Mouse (Mus musculus) hindbrain, embryonic 10.5 days (tissue): ENCODE results near the gene Orc4. TPM values are rescaled to one million over a fixed set of nuclear protein-coding genes. Genes with fewer than 3 reads are reported as not detected.
A peak's percentile ranks its signal among the peaks of the same experiment; 100 is the strongest.

Experiments used
- DNase-seq: peaks from one replicate; pipeline ENCODE4 v3.0.0-alpha.2; 2017; ENCODE audit warnings: low spot score
- H3K27ac ChIP-seq: fragments of 300-500 bp; sonication (generic); 2 replicates; pipeline ENCODE4 v1.5.1; 2016; ENCODE audit warnings: mild to moderate bottlenecking, moderate library complexity
- H3K27me3 ChIP-seq: fragments of 300-500 bp; sonication (generic); 2 replicates; pipeline ENCODE4 v1.6.1; 2016; ENCODE audit warnings: mild to moderate bottlenecking; ENCODE audit not compliant: poor library complexity, insufficient read depth, severe bottlenecking
- H3K36me3 ChIP-seq: fragments of 300-500 bp; sonication (generic); 2 replicates; pipeline ENCODE4 v1.6.1; 2016; ENCODE audit warnings: mild to moderate bottlenecking, moderate library complexity
- H3K4me1 ChIP-seq: fragments of 300-500 bp; sonication (generic); replicated peaks from 2 replicates; pipeline ENCODE4 v1.6.1; 2016; ENCODE audit warnings: mild to moderate bottlenecking
- H3K4me3 ChIP-seq: fragments of 300-500 bp; sonication (generic); 2 replicates; pipeline ENCODE4 v1.5.1; 2016; ENCODE audit warnings: mild to moderate bottlenecking, moderate library complexity
- H3K9me3 ChIP-seq: fragments of 300-500 bp; sonication (generic); 2 replicates; pipeline ENCODE4 v1.6.1; 2016; ENCODE audit warnings: mild to moderate bottlenecking, moderate library complexity
- WGBS: fragments of 180-500 bp; shearing (Covaris S2); methylation state at CpG from one replicate; pipeline ENCODE4 v1.1.7; 2016; 5-methylcytosine and 5-hydroxymethylcytosine counted together
- polyA plus RNA-seq: library from polyadenylated mRNA; unstranded; fragments of >200 nt; fragmentation: Nextera tagmentation; extraction: Ambion mirVana; gene quantifications from 2 replicates; pipeline ENCODE4 v1.2.1, GENCODE M21; 2016

Gene Orc4
- polyA plus RNA-seq = 104 and 113 TPM in 2 replicates

DNA sequence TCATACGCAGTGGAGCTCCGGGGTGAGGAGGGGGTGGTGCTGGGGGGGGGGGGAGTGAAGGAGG is at the start of gene Orc4:
Orc4 (minus strand) TSS at position 26 of the 64 bp plus-strand sequence.
- H3K36me3 ChIP-seq = no peaks in the 10 kb centered on the region
- no peak for DNase-seq
- 0% methylated on average over 2 of the region's 2 CpGs for WGBS

DNA sequence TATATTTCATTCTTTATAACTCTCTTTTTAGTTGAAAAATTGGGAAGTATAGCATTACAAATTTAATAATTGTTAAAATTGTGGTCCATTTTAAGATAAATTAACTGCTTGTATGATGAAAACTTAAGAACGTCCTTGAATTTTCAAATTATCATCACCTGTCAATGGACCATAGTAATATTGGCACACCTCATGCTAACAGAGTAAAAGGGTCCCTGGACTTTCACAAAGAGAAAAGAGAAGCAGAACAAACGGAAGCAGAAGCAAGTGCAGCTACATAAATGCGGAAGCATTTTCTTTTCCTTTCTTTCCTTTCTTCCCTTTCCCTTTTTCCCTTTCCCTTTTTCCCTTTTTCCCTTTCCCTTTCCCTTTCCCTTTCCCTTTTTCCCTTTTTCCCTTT is 40.2 kb upstream of the Orc4 start:
- no peak for DNase-seq
- H3K27me3 ChIP-seq = no peaks in the 10 kb centered on the region
- H3K27ac ChIP-seq = no peak overlapping the region
- no peaks in the 10 kb centered on the region for H3K9me3 ChIP-seq
- no peaks in the 10 kb centered on the region for H3K4me1 ChIP-seq
- peaks cover 11% of the 10 kb centered on the region; the same call in 1 of the 2 replicates for H3K36me3 ChIP-seq
- WGBS = 92% methylated on average over 3 of the region's 3 CpGs
- H3K4me3 ChIP-seq = no peak overlapping the region

More for the DNA sequence above, at the start of gene Orc4:
- peaks cover 15% of the 10 kb centered on the region for H3K4me1 ChIP-seq
- no peaks in the 10 kb centered on the region for H3K27me3 ChIP-seq
- H3K9me3 ChIP-seq = no peaks in the 10 kb centered on the region
- peak within 1 kb of the TSS; percentile 92 for H3K4me3 ChIP-seq
- H3K27ac ChIP-seq = peak within 1 kb of the TSS; percentile 96

DNA sequence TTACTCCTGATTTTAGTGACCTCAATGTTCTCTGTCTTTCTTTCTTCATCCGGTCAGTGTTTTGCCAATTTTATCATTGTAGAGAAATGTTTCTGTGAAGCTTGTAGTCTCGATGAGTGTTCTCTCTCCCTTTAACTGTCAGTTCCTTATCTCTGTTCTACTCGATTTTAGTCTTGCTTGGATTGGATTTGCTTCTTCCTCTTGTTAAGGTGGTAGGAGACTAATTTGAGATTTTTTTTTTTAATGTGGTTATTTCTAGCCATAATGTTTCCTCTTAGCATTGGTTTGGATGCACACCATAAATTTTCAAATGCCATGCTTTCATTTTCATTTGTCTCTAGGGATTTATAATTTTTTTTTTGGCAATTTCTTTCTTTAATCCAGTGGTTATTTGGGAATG is 28.8 kb upstream of the Orc4 start:
- Histone ChIP-seq H3K27me3 (no peaks in the 10 kb centered on the region), H3K9me3 (no peaks in the 10 kb centered on the region), H3K27ac (no peak overlapping the region), H3K4me3 (no peak overlapping the region), H3K4me1 (no peaks in the 10 kb centered on the region), H3K36me3 (peaks cover 3% of the 10 kb centered on the region; the same call in 1 of the 2 replicates)
- DNase-seq = no peak
- 86% methylated on average over 3 of the region's 3 CpGs for WGBS

DNA sequence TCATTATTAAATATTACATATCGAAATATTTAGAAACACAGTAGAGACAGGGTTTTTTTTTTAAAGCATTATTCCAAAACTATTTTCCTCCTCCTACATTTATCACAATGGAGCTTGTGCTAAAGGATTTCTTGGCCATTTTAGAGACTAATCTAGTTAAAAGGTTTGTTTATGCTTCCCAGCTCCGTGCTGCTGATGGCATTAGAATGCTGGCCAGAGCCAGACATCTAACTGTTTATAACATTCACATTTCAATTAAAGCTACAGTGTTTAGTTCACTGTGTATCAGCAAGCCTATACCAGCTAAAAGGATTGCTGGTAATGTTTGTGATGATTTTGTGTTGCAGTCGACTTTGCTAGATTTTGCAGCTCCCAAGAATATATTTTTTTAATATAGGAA is 6.5 kb upstream of the Orc4 start:
- H3K27me3 ChIP-seq = no peaks in the 10 kb centered on the region
- H3K9me3 ChIP-seq = no peaks in the 10 kb centered on the region
- WGBS = 83% methylated on average over 3 of the region's 3 CpGs

DNA sequence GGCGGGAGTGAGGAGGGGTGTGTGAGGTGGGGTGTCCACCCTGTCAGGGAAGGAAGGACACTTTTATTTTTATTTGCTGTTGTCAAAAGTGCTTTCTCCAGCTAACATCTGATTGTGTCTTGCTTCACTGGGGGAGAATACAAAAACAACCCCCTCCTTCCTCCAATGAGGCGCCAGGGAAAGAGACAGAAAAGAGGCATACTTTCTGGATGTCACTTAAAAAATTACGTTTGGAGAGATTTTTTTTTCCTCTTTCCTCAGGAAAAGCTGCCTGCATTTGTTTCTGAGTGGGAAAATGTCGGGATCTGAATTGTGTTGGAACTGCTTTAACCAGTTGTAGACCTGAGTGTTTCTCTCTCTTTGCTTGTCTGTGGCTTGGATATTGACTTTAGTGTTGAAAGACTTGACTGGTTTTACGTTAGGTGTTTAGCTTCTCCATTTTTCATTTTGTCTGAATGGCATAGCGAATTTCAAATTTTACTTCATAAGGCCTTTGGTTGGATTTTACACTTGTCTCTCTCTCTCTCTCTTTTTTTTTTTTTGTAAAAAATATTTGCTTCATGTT is 321 bp upstream of the Orc4 start:
- no peak for DNase-seq
- Histone ChIP-seq H3K4me1 (peaks cover 15% of the 10 kb centered on the region), H3K27ac (peak overlapping the region; percentile 96), H3K36me3 (no peaks in the 10 kb centered on the region), H3K4me3 (peak overlapping the region; percentile 92), H3K27me3 (no peaks in the 10 kb centered on the region), H3K9me3 (no peaks in the 10 kb centered on the region)
- WGBS = 10% methylated on average over 6 of the region's 6 CpGs

More for the DNA sequence above, 6.5 kb upstream of the Orc4 start:
- Histone ChIP-seq H3K36me3 (no peaks in the 10 kb centered on the region), H3K4me3 (no peak overlapping the region), H3K27ac (no peak overlapping the region), H3K4me1 (0 out of 2 replicates have a peak, but pooled peaks cover 5% of the 10 kb centered on the region)
- DNase-seq = no peak

DNA sequence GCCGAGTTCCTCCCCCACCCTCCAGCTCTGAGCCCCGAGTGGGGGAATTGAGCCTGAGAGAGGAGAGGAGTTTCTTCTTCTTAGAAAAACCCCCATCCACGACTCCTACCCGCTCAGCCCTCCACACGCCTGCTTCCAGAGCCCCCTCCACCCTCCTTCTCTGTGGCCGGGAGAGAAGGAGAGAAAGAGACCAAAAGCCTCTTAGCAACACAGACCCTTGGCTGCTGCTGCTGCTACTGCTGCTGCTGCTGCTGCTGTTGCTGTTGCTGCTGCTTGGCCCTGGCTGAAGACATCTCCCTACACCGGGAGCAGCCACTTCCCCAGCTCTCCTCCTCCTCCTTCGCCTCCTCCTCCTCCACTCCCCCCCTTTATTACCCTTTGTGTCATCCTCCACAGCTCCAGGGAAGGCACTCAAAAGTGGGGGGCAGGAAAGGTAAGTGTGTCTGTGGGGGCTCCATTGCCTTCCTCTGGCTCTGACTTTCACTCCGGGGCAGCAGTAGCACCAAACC is 280 bp downstream of the Orc4 start:
- H3K4me1 ChIP-seq = peaks cover 15% of the 10 kb centered on the region
- H3K27me3 ChIP-seq = no peaks in the 10 kb centered on the region
- DNase-seq = peak; percentile 68
- peak overlapping the region; percentile 92 for H3K4me3 ChIP-seq
- peak overlapping the region; percentile 96 for H3K27ac ChIP-seq
- H3K36me3 ChIP-seq = no peaks in the 10 kb centered on the region
- no peaks in the 10 kb centered on the region for H3K9me3 ChIP-seq
- 0% methylated on average over 9 of the region's 9 CpGs for WGBS

DNA sequence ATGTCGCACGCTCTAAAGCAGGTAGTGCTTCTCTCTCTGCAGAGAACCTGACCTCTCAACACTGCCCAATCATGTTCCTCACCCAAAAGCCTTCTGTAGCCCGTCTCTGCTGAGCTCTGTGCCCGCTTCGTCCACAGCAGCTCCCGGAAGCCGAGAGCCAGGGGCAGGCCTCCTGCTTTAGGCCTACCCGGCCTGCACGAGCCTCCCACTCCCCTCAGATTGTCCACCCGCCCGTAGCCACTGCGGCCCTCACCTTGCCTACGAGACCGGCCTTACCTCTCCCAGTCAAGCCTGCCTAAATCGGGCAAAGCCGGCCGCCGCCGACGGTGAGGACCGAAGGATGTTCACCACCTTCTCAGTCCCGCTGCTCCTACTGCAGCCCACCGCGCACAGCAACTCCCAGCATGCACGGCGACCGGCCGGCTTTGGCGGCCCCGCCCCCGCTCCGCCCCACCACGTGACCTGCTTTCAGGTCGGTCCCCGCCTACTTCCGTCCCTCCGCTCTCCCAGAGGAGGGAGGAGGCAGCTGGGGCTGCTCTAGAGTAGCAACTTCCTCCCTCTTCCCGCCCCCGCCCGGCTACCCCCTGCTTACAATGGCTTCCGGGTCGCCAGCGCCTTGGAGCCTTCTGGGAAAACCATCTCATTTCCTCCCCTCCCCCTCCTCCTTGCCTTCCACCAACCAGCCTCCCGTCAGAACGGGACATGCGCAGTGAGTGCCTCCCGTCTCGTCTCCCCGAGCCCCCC is 1.1 kb downstream of the Orc4 start, which contains the start of gene Mbd5:
Mbd5 (plus strand) TSS at position 668 of the 744 bp plus-strand sequence.
- Histone ChIP-seq H3K4me1 (peaks cover 15% of the 10 kb centered on the region), H3K27ac (peak within 1 kb of the TSS; percentile 96), H3K9me3 (no peaks in the 10 kb centered on the region), H3K4me3 (peak within 1 kb of the TSS; percentile 92), H3K27me3 (no peaks in the 10 kb centered on the region), H3K36me3 (no peaks in the 10 kb centered on the region)
- DNase-seq = peak; percentile 99
- under 1% methylated on average over 49 of the region's 49 CpGs for WGBS

DNA sequence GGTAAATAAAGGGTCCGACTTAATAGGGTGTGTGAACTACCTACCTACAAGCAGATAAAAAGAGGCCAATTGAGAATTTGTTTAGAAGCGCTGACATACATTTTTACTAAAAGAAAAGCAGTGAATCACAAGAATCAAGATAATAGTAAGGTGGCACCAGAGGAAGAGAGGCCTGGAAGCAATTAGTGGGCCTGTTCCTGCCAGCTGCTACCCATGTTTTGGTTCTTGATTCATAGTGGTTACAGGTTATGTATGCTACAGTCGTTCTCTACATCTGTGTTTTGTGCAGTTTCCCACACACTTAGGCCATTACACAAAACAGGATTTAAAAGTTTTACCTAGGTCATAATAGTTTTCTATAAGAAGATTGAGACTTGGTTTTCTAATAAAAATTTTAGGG is 2.3 kb downstream of the Orc4 start:
- Histone ChIP-seq H3K4me1 (peaks cover 15% of the 10 kb centered on the region), H3K27ac (no peak overlapping the region), H3K4me3 (peak overlapping the region; percentile 92), H3K36me3 (no peaks in the 10 kb centered on the region), H3K9me3 (no peaks in the 10 kb centered on the region), H3K27me3 (no peaks in the 10 kb centered on the region)
- 75% methylated on average over 3 of the region's 3 CpGs for WGBS
- no peak for DNase-seq

DNA sequence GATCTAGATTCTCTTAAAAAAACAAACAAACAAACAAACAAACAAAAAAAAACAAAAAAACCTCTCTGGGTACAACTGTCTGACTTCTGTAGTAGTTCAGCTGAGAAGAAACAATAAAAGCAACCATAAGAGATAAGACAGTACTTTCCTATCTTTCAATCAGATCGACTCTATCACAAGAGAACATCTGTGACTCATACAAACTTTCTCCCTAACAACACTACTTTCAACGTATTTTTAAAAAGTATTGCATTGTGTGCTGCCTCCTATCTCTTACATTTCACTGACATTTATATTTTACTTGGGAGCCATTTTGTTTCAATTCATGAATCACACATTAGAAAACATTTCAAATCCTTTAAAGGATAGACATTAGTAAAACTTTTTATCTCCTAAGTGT is 15.0 kb downstream of the Orc4 start:
- Histone ChIP-seq H3K4me3 (no peak overlapping the region), H3K36me3 (peaks cover 69% of the 10 kb centered on the region), H3K4me1 (no peaks in the 10 kb centered on the region), H3K27ac (no peak overlapping the region), H3K27me3 (no peaks in the 10 kb centered on the region), H3K9me3 (no peaks in the 10 kb centered on the region)
- no peak for DNase-seq
- 86% methylated on average over 2 of the region's 2 CpGs for WGBS

DNA sequence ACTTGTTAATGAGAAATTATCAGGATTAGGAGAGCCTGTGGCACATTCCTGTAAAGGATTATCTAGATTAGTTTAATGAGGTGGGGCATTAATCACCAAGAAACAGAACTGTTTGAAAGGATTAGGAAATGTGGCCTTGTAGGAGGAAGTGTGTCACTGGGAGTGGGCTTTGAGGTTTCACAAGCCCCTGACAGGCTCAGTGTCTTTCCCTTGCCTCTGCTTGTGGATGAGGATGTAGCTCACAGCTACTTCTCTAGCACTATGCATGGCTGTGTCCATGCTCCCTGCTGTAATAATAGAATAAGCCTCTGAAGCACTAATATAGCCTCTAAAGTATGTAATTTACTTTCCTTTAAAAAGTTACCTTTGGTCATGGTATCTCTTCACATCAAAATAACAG is 34.2 kb downstream of the Orc4 start:
- H3K36me3 ChIP-seq = peaks cover 93% of the 10 kb centered on the region
- H3K27me3 ChIP-seq = no peaks in the 10 kb centered on the region
- no peaks in the 10 kb centered on the region for H3K4me1 ChIP-seq
- DNase-seq = no peak
- H3K27ac ChIP-seq = no peak overlapping the region
- no peaks in the 10 kb centered on the region for H3K9me3 ChIP-seq
- H3K4me3 ChIP-seq = no peak overlapping the region

DNA sequence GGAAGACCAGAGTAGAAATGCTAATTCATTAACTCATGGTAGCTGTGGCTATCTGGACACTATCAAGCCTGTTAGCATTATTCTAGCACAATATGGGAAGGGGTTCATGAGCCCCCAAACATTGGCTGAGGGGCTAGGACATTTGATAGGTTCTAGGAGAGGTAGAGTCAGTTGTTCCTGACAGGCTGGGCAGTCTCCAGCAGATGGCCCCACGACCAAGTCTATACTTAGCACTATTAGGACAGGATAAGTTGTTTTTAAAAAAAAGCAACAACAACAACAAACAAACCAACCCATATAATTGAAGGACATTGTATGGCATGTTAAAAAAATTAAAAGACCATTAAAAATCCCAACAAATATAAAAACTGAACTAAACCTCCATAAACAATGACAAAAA is 35.9 kb downstream of the Orc4 start:
- H3K9me3 ChIP-seq = no peaks in the 10 kb centered on the region
- peaks cover 76% of the 10 kb centered on the region for H3K36me3 ChIP-seq
- H3K4me3 ChIP-seq = no peak overlapping the region
- no peaks in the 10 kb centered on the region for H3K27me3 ChIP-seq
- no peaks in the 10 kb centered on the region for H3K4me1 ChIP-seq
- no peak for DNase-seq
- 83% methylated on average over 1 of the region's 1 CpGs for WGBS
- no peak overlapping the region for H3K27ac ChIP-seq

DNA sequence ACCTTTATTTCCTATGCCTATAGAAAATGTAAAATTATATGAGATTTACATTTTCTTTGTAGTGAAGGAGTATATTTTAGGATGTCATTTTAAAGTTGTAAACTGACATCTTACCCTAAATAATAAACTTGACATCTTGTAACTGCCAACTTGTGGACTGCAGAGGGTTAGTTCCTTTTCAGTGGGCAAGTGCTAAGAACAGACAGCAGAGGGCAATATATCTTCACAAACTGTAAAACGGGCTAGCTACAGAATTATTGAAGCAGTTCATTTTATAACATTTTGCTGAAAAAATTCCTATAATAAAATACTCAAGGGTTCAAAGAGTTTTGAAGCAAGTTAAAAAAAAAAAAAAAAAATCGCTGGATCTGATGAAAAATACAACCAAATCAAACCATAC is 41.2 kb downstream of the Orc4 start:
- DNase-seq = no peak
- no peaks in the 10 kb centered on the region for H3K9me3 ChIP-seq
- H3K27me3 ChIP-seq = no peaks in the 10 kb centered on the region
- no peak overlapping the region for H3K4me3 ChIP-seq
- no peaks in the 10 kb centered on the region for H3K4me1 ChIP-seq
- no peak overlapping the region for H3K27ac ChIP-seq
- H3K36me3 ChIP-seq = peaks cover 65% of the 10 kb centered on the region
- 68% methylated on average over 2 of the region's 2 CpGs for WGBS

DNA sequence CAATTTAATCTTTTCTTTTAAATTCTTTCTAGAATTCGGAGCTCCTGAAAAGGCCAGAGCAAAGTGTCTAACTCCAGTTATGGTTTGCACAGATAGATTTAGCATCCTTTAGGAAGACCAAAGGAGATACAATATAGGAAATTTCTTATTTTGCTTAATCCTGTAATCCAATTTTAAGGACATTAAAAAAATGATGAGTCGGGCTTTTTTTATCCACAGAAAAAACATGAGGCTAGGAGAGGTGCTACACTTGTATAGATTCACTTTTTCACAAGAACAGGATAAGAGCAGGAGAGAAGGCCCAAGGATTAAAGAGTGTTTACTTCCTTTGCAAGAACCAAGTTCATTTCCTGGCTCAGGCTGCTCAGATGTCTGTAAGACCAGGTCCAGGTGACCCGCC is 54.9 kb downstream of the Orc4 start:
- 92% methylated on average over 3 of the region's 3 CpGs for WGBS
- Histone ChIP-seq H3K9me3 (no peaks in the 10 kb centered on the region), H3K4me3 (no peak overlapping the region), H3K27me3 (no peaks in the 10 kb centered on the region), H3K4me1 (no peaks in the 10 kb centered on the region), H3K36me3 (peaks cover 64% of the 10 kb centered on the region), H3K27ac (no peak overlapping the region)
- DNase-seq = no peak
